Mouse (Mus musculus): Measurements from ENCODE around the gene Qrsl1.
A peak's percentile ranks its signal among the peaks of the same experiment; 100 is the strongest.

The Qrsl1 gene

GRCm38 (mm10) chr10:43870752-43871151 lies 30.8 kb downstream of the Qrsl1 start:
- peak in 1 of 2 experiments; percentile 42 for DNase-seq

- DNase-seq = no peak
These were observed 45.2 kb downstream of the Qrsl1 start for GRCm38 (mm10) chr10:43856351-43856750.

GRCm38 (mm10) chr10:43855916-43856315 lies 45.6 kb downstream of the Qrsl1 start:
- no peak for DNase-seq

- no peak for DNase-seq
These were observed 49.6 kb downstream of the Qrsl1 start for GRCm38 (mm10) chr10:43851898-43852297.

GRCm38 (mm10) chr10:43849478-43849877 lies 52.1 kb downstream of the Qrsl1 start:
- DNase-seq = no peak

GRCm38 (mm10) chr10:43846141-43846622 lies 55.4 kb downstream of the Qrsl1 start:
- no peak for DNase-seq

- DNase-seq = no peak
These were observed 56.1 kb downstream of the Qrsl1 start for GRCm38 (mm10) chr10:43845442-43845841.

- DNase-seq = no peak
These were observed 60.1 kb downstream of the Qrsl1 start for GRCm38 (mm10) chr10:43841441-43841840.

GRCm38 (mm10) chr10:43832868-43833267 lies 68.7 kb downstream of the Qrsl1 start:
- no peak for DNase-seq

- DNase-seq = no peak
These were observed 71.1 kb downstream of the Qrsl1 start for GRCm38 (mm10) chr10:43830251-43831018.

GRCm38 (mm10) chr10:43828686-43829015 lies 72.9 kb downstream of the Qrsl1 start:
- DNase-seq = no peak

- no peak for DNase-seq
These were observed 73.4 kb downstream of the Qrsl1 start for GRCm38 (mm10) chr10:43827958-43828685.

GRCm38 (mm10) chr10:43826773-43827621 lies 74.5 kb downstream of the Qrsl1 start:
- no peak for DNase-seq

GRCm38 (mm10) chr10:43825696-43826095 lies 75.8 kb downstream of the Qrsl1 start:
- no peak for DNase-seq

- DNase-seq = no peak
These were observed 76.8 kb downstream of the Qrsl1 start for GRCm38 (mm10) chr10:43824713-43825112.
